Mouse (Mus musculus): Measurements from ENCODE around the gene Ugt1a2.

DNA sequence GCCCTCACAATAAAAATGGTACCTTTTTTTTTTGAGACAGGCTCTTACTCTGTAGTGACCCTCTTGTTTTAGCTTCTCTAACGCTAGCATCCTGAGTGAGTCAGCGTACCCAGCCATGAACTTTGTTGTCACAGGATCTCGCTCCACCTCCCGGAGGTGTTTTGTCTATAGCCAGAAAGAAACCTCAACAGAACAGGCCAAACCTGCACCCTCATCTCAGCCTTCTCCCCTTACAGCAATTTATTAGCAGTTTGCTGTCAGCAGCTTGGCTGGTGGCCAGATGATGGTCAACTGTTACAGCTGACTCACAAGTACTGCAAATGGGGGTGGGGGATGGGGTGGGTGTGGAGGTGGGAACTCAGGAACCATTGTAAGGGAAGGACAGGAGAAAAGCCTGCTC is 61.9 kb downstream of the Ugt1a2 start:
- TF ChIP-seq CTCF (IDR thresholded peaks at IDR 0.05; ENCODE audit: borderline replicate concordance, insufficient read depth, low read length) (no peak), POLR2A (IDR thresholded peaks at IDR 0.05; ENCODE audit: low read depth, low read length) (no peak)
